Mouse (Mus musculus) MEL (cell line): Measurements from ENCODE around the gene Polr1b. TPM values are rescaled to one million over a fixed set of nuclear protein-coding genes. Genes with fewer than 3 reads are reported as not detected.

Experiments used
- DNase-seq: peaks from one replicate; pipeline ENCODE4 v3.0.0; 2011; ENCODE audit warnings: low read depth, low spot score
- H3K27ac ChIP-seq: 2 replicates; pipeline ENCODE4 v1.5.1; 2012; ENCODE audit warnings: low read depth, mild to moderate bottlenecking, control low read depth, low read length, moderate library complexity; ENCODE audit not compliant: control insufficient read depth
- H3K27me3 ChIP-seq, 2 experiments: fragments of 150-350 bp in 1 of 2; sonication (generic) in 1 of 2; 2 replicates each; pipeline ENCODE4 v1.6.1; 2012; ENCODE audit warnings: low read length in 2 of 2, mild to moderate bottlenecking in 2 of 2, improper control_type of control experiment in 1 of 2, moderate library complexity in 1 of 2; ENCODE audit not compliant: insufficient read depth in 2 of 2, control insufficient read depth in 1 of 2
- H3K36me3 ChIP-seq, 2 experiments: 2 replicates each; pipeline ENCODE4 v1.6.1; 2012 to 2014; ENCODE audit warnings: low read length in 2 of 2, improper control_type of control experiment in 1 of 2, inconsistent platforms in 1 of 2, mild to moderate bottlenecking in 1 of 2; ENCODE audit not compliant: insufficient read depth in 2 of 2, control insufficient read depth in 1 of 2
- H3K4me1 ChIP-seq, 2 experiments: fragments of 150-350 bp in 1 of 2; sonication (generic) in 1 of 2; 2 replicates each; pipeline ENCODE4 v1.6.1; 2012; ENCODE audit warnings: low read length in 2 of 2, improper control_type of control experiment in 1 of 2, mild to moderate bottlenecking in 1 of 2; ENCODE audit not compliant: insufficient read depth in 2 of 2, control insufficient read depth in 1 of 2
- H3K4me3 ChIP-seq, 2 experiments: fragments of 150-350 bp in 1 of 2; sonication (generic) in 1 of 2; 2 replicates each; pipeline ENCODE4 v1.5.1; 2012; ENCODE audit warnings: low read depth in 2 of 2, low read length in 2 of 2, mild to moderate bottlenecking in 2 of 2, moderate library complexity in 2 of 2, control low read depth in 1 of 2, improper control_type of control experiment in 1 of 2; ENCODE audit not compliant: control insufficient read depth in 1 of 2, insufficient read depth in 1 of 2
- H3K79me2 ChIP-seq: 2 replicates; pipeline ENCODE4 v1.6.1; 2012; ENCODE audit warnings: mild to moderate bottlenecking, low read length, moderate library complexity; ENCODE audit not compliant: control insufficient read depth, poor library complexity, insufficient read depth
- H3K9ac ChIP-seq: 2 replicates; pipeline ENCODE4 v1.6.1; 2012; ENCODE audit warnings: low read depth, mild to moderate bottlenecking, control low read depth, low read length, moderate library complexity; ENCODE audit not compliant: control insufficient read depth, poor library complexity, severe bottlenecking
- H3K9me3 ChIP-seq: fragments of 150-350 bp; sonication (generic); replicated peaks from 2 replicates; pipeline ENCODE4 v1.6.1; 2012; ENCODE audit warnings: mild to moderate bottlenecking, low read length, improper control_type of control experiment, moderate library complexity; ENCODE audit not compliant: insufficient read depth
- CHD2 ChIP-seq: IDR thresholded peaks from 2 replicates; pipeline ENCODE4 v1.6.1; 2011; ENCODE audit warnings: low read length, improper control_type of control experiment
- EP300 ChIP-seq, 2 experiments: IDR thresholded peaks; 2 replicates each; pipeline ENCODE4 v1.6.1; 2011; ENCODE audit warnings: improper control_type of control experiment in 2 of 2, low read length in 2 of 2, low read depth in 1 of 2, mild to moderate bottlenecking in 1 of 2
- ETS1 ChIP-seq: IDR thresholded peaks from 2 replicates; pipeline ENCODE4 v1.6.1; 2012; ENCODE audit warnings: low read depth, mild to moderate bottlenecking, inconsistent platforms, low read length, improper control_type of control experiment, moderate library complexity
- GATA1 ChIP-seq: IDR thresholded peaks from 2 replicates; pipeline ENCODE4 v1.6.1; 2011; ENCODE audit warnings: low read depth, low read length, improper control_type of control experiment
- KAT2A ChIP-seq: conservative IDR thresholded peaks from 2 replicates; pipeline ENCODE4 v1.6.1; 2012; ENCODE audit warnings: low read depth, low read length, improper control_type of control experiment, inconsistent platforms
- MAFK ChIP-seq: IDR thresholded peaks from 2 replicates; pipeline ENCODE4 v1.6.1; 2011; ENCODE audit warnings: low read depth, mild to moderate bottlenecking, low read length, improper control_type of control experiment, borderline replicate concordance
- MYB ChIP-seq: IDR thresholded peaks from 2 replicates; pipeline ENCODE4 v1.6.1; 2011; ENCODE audit warnings: mild to moderate bottlenecking, low read depth, low read length, improper control_type of control experiment
- MYC ChIP-seq: IDR thresholded peaks from 2 replicates; pipeline ENCODE4 v1.6.1; 2011; ENCODE audit warnings: low read depth, mild to moderate bottlenecking, low read length, improper control_type of control experiment, moderate library complexity
- POLR2AphosphoS5 ChIP-seq: IDR thresholded peaks from 2 replicates; pipeline ENCODE4 v1.6.1; 2012; ENCODE audit warnings: low read depth, borderline replicate concordance, mild to moderate bottlenecking, inconsistent platforms, low read length, moderate library complexity, mixed read lengths
- RCOR1 ChIP-seq: IDR thresholded peaks from 2 replicates; pipeline ENCODE4 v1.6.1; 2012; ENCODE audit warnings: low read depth, mild to moderate bottlenecking, inconsistent platforms, low read length, improper control_type of control experiment
- TAL1 ChIP-seq: IDR thresholded peaks from 2 replicates; pipeline ENCODE4 v1.6.1; 2012; ENCODE audit warnings: mild to moderate bottlenecking, inconsistent platforms, low read length, moderate library complexity, mixed read lengths
- UBTF ChIP-seq: IDR thresholded peaks from 2 replicates; pipeline ENCODE4 v1.6.1; 2012; ENCODE audit warnings: low read depth, mild to moderate bottlenecking, inconsistent platforms, low read length, improper control_type of control experiment, moderate library complexity, borderline replicate concordance; ENCODE audit not compliant: insufficient read depth
- polyA plus RNA-seq, 2 experiments: library from polyadenylated mRNA; stranded (reverse) in 1 of 2; unstranded in 1 of 2; fragments of >175 nt in 1 of 2; fragments of >200 nt in 1 of 2; gene quantifications; 2 replicates each; pipeline versions ENCODE4 v1.2.1 to v1.2.4; 2012; ENCODE audit warnings: low replicate concordance in 2 of 2, low read depth in 1 of 2; ENCODE audit not compliant: insufficient read length in 2 of 2, insufficient read depth in 1 of 2, missing spikeins in 1 of 2
- total RNA-seq: library from RNA; depleted of rRNA; stranded (reverse); fragments of 300-350 nt; gene quantifications from 2 replicates; pipeline ENCODE4 v1.2.3, GENCODE M21; 2012; rRNA removed

The Polr1b gene
- total and polyA plus RNA-seq, 3 experiments = 90.1 to 92.8 TPM; not detected in 1

GRCm38 (mm10) chr2:129175636-129176035, 74.8 kb downstream of the Polr1b start:
- Histone ChIP-seq H3K27ac (no peak overlapping the region), H3K4me3 (no peak overlapping the region), H3K27me3 (no peaks in the 10 kb centered on the region; a peak in 1 of 4 replicates)

More at GRCm38 (mm10) chr2:129175636-129176035, 74.8 kb downstream of the Polr1b start:
- no peak overlapping the region for H3K9ac ChIP-seq
- H3K36me3 ChIP-seq = no peaks in the 10 kb centered on the region
- H3K79me2 ChIP-seq = no peaks in the 10 kb centered on the region
- peaks cover 0 to 3% of the 10 kb centered on the region in 2 experiments; a peak in 1 of 4 replicates for H3K4me1 ChIP-seq
- TF ChIP-seq POLR2AphosphoS5 = no peak
- no peak for TF ChIP-seq RCOR1
- no peak for TF ChIP-seq TAL1
- TF ChIP-seq GATA1 = no peak
- TF ChIP-seq EP300 (IDR thresholded peaks at IDR 0.05; ENCODE audit: low read depth in 1 of 2, low read length in 2 of 2) = 0 out of 4 replicates have a peak, but pooled peaks of 1 of the 2 experiments have one; percentile 27
- TF ChIP-seq MYC = no peak
- TF ChIP-seq CHD2 = no peak
- no peak for TF ChIP-seq KAT2A
- TF ChIP-seq MAFK = no peak
- no peak for TF ChIP-seq MYB
- TF ChIP-seq UBTF = no peak
- 0 out of 2 replicates have a peak, but pooled peaks have one; percentile 33 for TF ChIP-seq ETS1
- DNase-seq = peak; percentile 42
- H3K9me3 ChIP-seq = no peaks in the 10 kb centered on the region

Other genes starting within 250 kb of the Polr1b start
- gene Fbln7, start 238.0 kb upstream of the Polr1b start, total RNA-seq = not detected in 2 replicates
- not detected for gene Fbln7, start 238.0 kb upstream of the Polr1b start, polyA plus RNA-seq
- 4.7 and 6.5 TPM in 2 replicates for gene Zc3h8, start 156.9 kb upstream of the Polr1b start, total RNA-seq
- gene Zc3h8, start 156.9 kb upstream of the Polr1b start, polyA plus RNA-seq = 1 to 10 TPM in 1 of 2 experiments, not detected in 1; 5.8 TPM
- gene Zc3h6, start 133.6 kb upstream of the Polr1b start, total RNA-seq = 0.65 and 0.69 TPM in 2 replicates
- 1 to 10 TPM in 1 of 2 experiments, not detected in 1; 1.4 TPM for gene Zc3h6, start 133.6 kb upstream of the Polr1b start, polyA plus RNA-seq
- 2.5 and 2.6 TPM in 2 replicates for gene Gm10762, start 133.3 kb upstream of the Polr1b start, total RNA-seq
- gene Gm10762, start 133.3 kb upstream of the Polr1b start, polyA plus RNA-seq = 1 to 10 TPM in 1 of 2 experiments, not detected in 1; 3.1 TPM
- not detected in 2 replicates for gene Vinac1, start 52.8 kb upstream of the Polr1b start, total RNA-seq
- gene Vinac1, start 52.8 kb upstream of the Polr1b start, polyA plus RNA-seq = under 1 TPM in 1 of 2 experiments, not detected in 1; 0.03 TPM
- 5.6 and 5.7 TPM in 2 replicates for gene Ttl, start 35.1 kb upstream of the Polr1b start, total RNA-seq
- 1 to 10 TPM in 1 of 2 experiments, not detected in 1; 9.3 TPM for gene Ttl, start 35.1 kb upstream of the Polr1b start, polyA plus RNA-seq
- gene Chchd5, start 28.7 kb downstream of the Polr1b start, total RNA-seq = 15.9 and 17.1 TPM in 2 replicates
- gene Chchd5, start 28.7 kb downstream of the Polr1b start, polyA plus RNA-seq = 10 to 100 TPM in 1 of 2 experiments, not detected in 1; 23.7 TPM
- gene Slc20a1, start 97.8 kb downstream of the Polr1b start, total RNA-seq = 44.9 and 69.4 TPM in 2 replicates
- gene Slc20a1, start 97.8 kb downstream of the Polr1b start, polyA plus RNA-seq = 10 to 100 TPM in 1 of 2 experiments, not detected in 1; 80.7 TPM
- gene Ckap2l, start 196.2 kb downstream of the Polr1b start, total RNA-seq = 10.6 and 12.8 TPM in 2 replicates
- 10 to 100 TPM in 1 of 2 experiments, not detected in 1; 25.7 TPM for gene Ckap2l, start 196.2 kb downstream of the Polr1b start, polyA plus RNA-seq
- gene Il1a, start 209.0 kb downstream of the Polr1b start, total RNA-seq = not detected in 2 replicates
- gene Il1a, start 209.0 kb downstream of the Polr1b start, polyA plus RNA-seq = under 1 TPM in 1 of 2 experiments, not detected in 1; 0.10 TPM